Mouse (Mus musculus) MN1 (cell line): Measurements from ENCODE around the gene Sphkap.

ENCODE experiments used
- DNase-seq: peaks from one replicate; pipeline ENCODE4 v3.0.0-alpha.2; 2016; ENCODE audit warnings: low spot score

Sphkap gene

GRCm38 (mm10) chr1:83297137-83298076 is 110.6 kb downstream of the Sphkap start:
- DNase-seq = no peak

- DNase-seq = no peak
Measured at GRCm38 (mm10) chr1:83285866-83286265, 122.1 kb downstream of the Sphkap start.

GRCm38 (mm10) chr1:83277044-83277443 is 131.0 kb downstream of the Sphkap start:
- no peak for DNase-seq

GRCm38 (mm10) chr1:83276637-83277036 is 131.4 kb downstream of the Sphkap start:
- DNase-seq = no peak

GRCm38 (mm10) chr1:83251746-83252145 is 156.3 kb downstream of the Sphkap start:
- no peak for DNase-seq

GRCm38 (mm10) chr1:83248235-83248746 is 159.7 kb downstream of the Sphkap start:
- DNase-seq = no peak

GRCm38 (mm10) chr1:83227946-83228345 is 180.1 kb downstream of the Sphkap start:
- DNase-seq = no peak

- DNase-seq = no peak
Measured at GRCm38 (mm10) chr1:83224423-83224960, 183.5 kb downstream of the Sphkap start.

- no peak for DNase-seq
Measured at GRCm38 (mm10) chr1:83223072-83223471, 184.9 kb downstream of the Sphkap start.

- DNase-seq = no peak
Measured at GRCm38 (mm10) chr1:83218260-83218659, 189.7 kb downstream of the Sphkap start.

- DNase-seq = no peak
Measured at GRCm38 (mm10) chr1:83209981-83210380, 198.0 kb downstream of the Sphkap start.
